ENCODE assay signal across 8 mouse cellular contexts in the genomic region with DNA sequence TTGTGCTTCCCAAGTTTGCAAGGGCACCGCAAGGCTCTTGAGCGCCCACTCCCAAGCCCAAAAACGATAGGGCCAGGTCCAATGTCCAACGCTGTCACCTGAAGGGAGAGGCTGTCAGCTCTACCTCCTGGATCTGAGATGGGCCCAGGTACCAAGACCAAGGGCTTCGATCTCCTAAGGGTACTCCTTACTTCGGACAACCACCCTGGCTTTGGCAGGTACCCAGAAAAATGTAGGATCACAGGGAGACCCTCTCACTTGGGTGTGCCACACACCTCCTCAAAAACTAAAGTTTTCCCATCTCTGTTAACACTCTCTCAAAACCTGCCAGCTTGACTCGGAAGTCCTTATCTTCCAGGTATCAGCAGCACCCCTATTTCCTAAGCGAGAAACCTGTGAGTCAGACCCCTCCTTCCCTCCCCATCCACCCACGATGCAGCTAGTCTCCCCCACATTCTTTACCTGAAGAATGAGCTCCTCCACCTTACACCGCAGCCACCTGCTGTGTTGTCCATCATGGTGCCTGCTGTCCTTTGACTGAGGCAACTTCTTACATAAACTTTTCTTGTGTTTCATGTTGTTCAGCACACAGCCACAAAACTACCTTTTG. TPM values are rescaled to one million over a fixed set of nuclear protein-coding genes. Genes with fewer than 3 reads are reported as not detected.
DNase-seq lines count a peak whose midpoint lies in the region; ATAC-seq and TF ChIP-seq lines count a peak whose summit lies in the region.

No protein-coding gene starts in this region.

- ATAC-seq in limb, embryonic 12.5 days (ENCODE audit: insufficient number of reproducible peaks, insufficient read depth, low FRiP score, low TSS enrichment, low read depth), result no peak; the same call in 1 of the 2 replicates

- 41% methylated on average over 10 of the region's 10 CpGs for WGBS in limb, embryonic 12.5 days
- WGBS in small intestine, adult 2 months, result 51% methylated on average over 10 of the region's 10 CpGs

- no peak for DNase-seq in gastrocnemius, adult 2 months
- DNase-seq in gastrocnemius, postnatal 36 days, result no peak
- DNase-seq in urinary bladder, postnatal 14 days (ENCODE audit: low spot score), result peak; percentile 13
- DNase-seq in urinary bladder, postnatal 10 days (ENCODE audit: low spot score), result no peak
- no peak for DNase-seq in retina, embryonic 14.5 days (ENCODE audit: low spot score)
- no peak for DNase-seq in frontal cortex, postnatal 10 days (ENCODE audit: low spot score in 2 of 2)

- no peak for TF ChIP-seq POLR2A in small intestine, adult 2 months (IDR thresholded peaks at IDR 0.05; ENCODE audit: low read depth, low read length)

- peak overlapping the region; percentile 91 for H3K27ac ChIP-seq in gastrocnemius, adult 2 months
- H3K27ac ChIP-seq in limb, embryonic 12.5 days, result no peak overlapping the region
- H3K27ac ChIP-seq in small intestine, adult 2 months (ENCODE audit: insufficient read depth, low read depth, low read length), result 0 out of 2 replicates have a peak overlapping the region, but pooled peaks have one; percentile 77

- H3K36me3 ChIP-seq in limb, embryonic 12.5 days, result no peaks in the 10 kb centered on the region
- no peaks in the 10 kb centered on the region for H3K36me3 ChIP-seq in small intestine, adult 2 months (ENCODE audit: control insufficient read depth, insufficient read depth, low read length)

- H3K9me3 ChIP-seq in limb, embryonic 12.5 days, result no peaks in the 10 kb centered on the region

- H3K9ac ChIP-seq in limb, embryonic 12.5 days (replicated peaks), result peak overlapping the region; percentile 93

- intact Hi-C loops in gastrocnemius, adult 2 months (cut with DNase I), result loop anchor here (1.0 to 5.0 kb wide), 4 partner anchors 52 to 137 kb away; partner anchors contain the start of gene Trap1
- intact Hi-C loops in gastrocnemius, postnatal 36 days (cut with DNase I), result loop anchor here (5.0 kb wide), 3 partner anchors 77 to 137 kb away; partner anchors contain the start of gene Trap1

- peak overlapping the region; percentile 91 for H3K4me2 ChIP-seq in limb, embryonic 12.5 days

- peaks cover 21% of the 10 kb centered on the region for H3K27me3 ChIP-seq in limb, embryonic 12.5 days
- H3K27me3 ChIP-seq in small intestine, adult 2 months (ENCODE audit: control insufficient read depth, insufficient read depth, low read length), result no peaks in the 10 kb centered on the region

- peaks cover 18% of the 10 kb centered on the region for H3K4me1 ChIP-seq in limb, embryonic 12.5 days (replicated peaks)
- H3K4me1 ChIP-seq in small intestine, adult 2 months (ENCODE audit: control insufficient read depth, insufficient read depth, insufficient read length, low read length), result peaks cover 11% of the 10 kb centered on the region; the same call in 1 of the 2 replicates

- peak overlapping the region; percentile 97 for H3K4me3 ChIP-seq in gastrocnemius, adult 2 months
- H3K4me3 ChIP-seq in limb, embryonic 12.5 days (replicated peaks), result peak overlapping the region; percentile 96
- peak overlapping the region; percentile 98 for H3K4me3 ChIP-seq in small intestine, adult 2 months (ENCODE audit: low read depth, low read length)

- no peak for TF ChIP-seq CTCF in gastrocnemius, adult 2 months (IDR thresholded peaks at IDR 0.05)
- no peak for TF ChIP-seq CTCF in small intestine, adult 2 months (IDR thresholded peaks at IDR 0.05; ENCODE audit: extremely low read depth, insufficient read length, insufficient replicate concordance, low read depth, low read length)

RNA-seq across cellular contexts. Expression of gene Crebbp, which starts 0.9 kb away (rescaled TPM):
- 10 to 100 TPM; 40.5 to 41.6 TPM for total RNA-seq in gastrocnemius, adult 2 months (2021)
- 10 to 100 TPM; 30.4 to 35.4 TPM for total RNA-seq in gastrocnemius, postnatal 36 days (2021)
- polyA plus RNA-seq in limb, embryonic 12.5 days (2016; fragmentation: Nextera tagmentation; extraction: Ambion mirVana), result 42.9 and 44.1 TPM in 2 replicates
- polyA plus RNA-seq in small intestine, adult 2 months (2012; rRNA removed), result 17.0 and 39.3 TPM in 2 replicates
